Mouse (Mus musculus): ENCODE data around the gene Prss43. TPM values are rescaled to one million over a fixed set of nuclear protein-coding genes. Genes with fewer than 3 reads are reported as not detected.

Gene Prss43
- total and polyA plus RNA-seq, 3 experiments: not detected

- TF ChIP-seq MAFK (IDR thresholded peaks at IDR 0.05; ENCODE audit: borderline replicate concordance, low read depth, low read length): no peak
- TF ChIP-seq MAX (IDR thresholded peaks at IDR 0.05; ENCODE audit: low read length): no peak
- TF ChIP-seq USF1 (IDR thresholded peaks at IDR 0.05; ENCODE audit: low read depth, low read length): no peak
- TF ChIP-seq KAT2A (conservative IDR thresholded peaks at IDR 0.05; ENCODE audit: low read depth, low read length): no peak
- TF ChIP-seq RCOR1 (IDR thresholded peaks at IDR 0.05; ENCODE audit: low read depth, low read length): no peak
These were observed 42.9 kb upstream of the Prss43 start for GRCm38 (mm10) chr9:110783611-110784010.

GRCm38 (mm10) chr9:110788169-110788568, 38.3 kb upstream of the Prss43 start:
- DNase-seq (ENCODE audit: low read depth, low spot score): no peak
- TF ChIP-seq CTCF (IDR thresholded peaks at IDR 0.05 in 2 of 3, conservative IDR thresholded peaks at IDR 0.05 in 1 of 3; ENCODE audit: control insufficient read depth in 1 of 3, insufficient read depth in 1 of 3, low read depth in 2 of 3, low read length in 3 of 3, poor library complexity in 1 of 3, severe bottlenecking in 1 of 3) (peak; percentile 13 to 24 (median 15); a peak in 3 of 6 replicates), MYC (IDR thresholded peaks at IDR 0.05; ENCODE audit: low read depth, low read length) (no peak)
- no peaks in the 10 kb centered on the region for H3K9me3 ChIP-seq (replicated peaks; ENCODE audit: insufficient read depth, low read length)
- H3K79me2 ChIP-seq (ENCODE audit: control insufficient read depth, insufficient read depth, low read length, poor library complexity): no peaks in the 10 kb centered on the region
- H3K27ac ChIP-seq (ENCODE audit: control insufficient read depth, low read depth, low read length): no peak overlapping the region
- no peaks in the 10 kb centered on the region for H3K36me3 ChIP-seq (ENCODE audit: control insufficient read depth in 1 of 2, insufficient read depth in 2 of 2, low read length in 2 of 2)
- no peak overlapping the region for H3K4me3 ChIP-seq (ENCODE audit: control insufficient read depth in 1 of 2, insufficient read depth in 1 of 2, low read depth in 2 of 2, low read length in 2 of 2)
- no peak overlapping the region for H3K9ac ChIP-seq (ENCODE audit: control insufficient read depth, low read depth, low read length, poor library complexity, severe bottlenecking)
- H3K4me1 ChIP-seq (ENCODE audit: control insufficient read depth in 1 of 2, insufficient read depth in 2 of 2, low read length in 2 of 2): no peaks in the 10 kb centered on the region
- H3K27me3 ChIP-seq (ENCODE audit: control insufficient read depth in 1 of 2, insufficient read depth in 2 of 2, low read length in 2 of 2): no peaks in the 10 kb centered on the region; a peak in 1 of 4 replicates

More at GRCm38 (mm10) chr9:110783611-110784010, 42.9 kb upstream of the Prss43 start:
- Histone ChIP-seq H3K27me3 (ENCODE audit: control insufficient read depth in 1 of 2, insufficient read depth in 2 of 2, low read length in 2 of 2) (no peaks in the 10 kb centered on the region), H3K79me2 (ENCODE audit: control insufficient read depth, insufficient read depth, low read length, poor library complexity) (no peaks in the 10 kb centered on the region), H3K36me3 (ENCODE audit: control insufficient read depth in 1 of 2, insufficient read depth in 2 of 2, low read length in 2 of 2) (no peaks in the 10 kb centered on the region), H3K27ac (ENCODE audit: control insufficient read depth, low read depth, low read length) (no peak overlapping the region), H3K9ac (ENCODE audit: control insufficient read depth, low read depth, low read length, poor library complexity, severe bottlenecking) (no peak overlapping the region), H3K4me1 (ENCODE audit: control insufficient read depth in 1 of 2, insufficient read depth in 2 of 2, low read length in 2 of 2) (peaks cover 0 to 5% of the 10 kb centered on the region in 2 experiments; a peak in 1 of 4 replicates), H3K4me3 (ENCODE audit: control insufficient read depth in 1 of 2, insufficient read depth in 1 of 2, low read depth in 2 of 2, low read length in 2 of 2) (no peak overlapping the region), H3K9me3 (replicated peaks; ENCODE audit: insufficient read depth, low read length) (no peaks in the 10 kb centered on the region)
- no peak for DNase-seq (ENCODE audit: low read depth, low spot score)

GRCm38 (mm10) chr9:110790462-110790861, 36.0 kb upstream of the Prss43 start:
- DNase-seq (ENCODE audit: low read depth, low spot score): no peak
- Histone ChIP-seq H3K27ac (ENCODE audit: control insufficient read depth, low read depth, low read length) (no peak overlapping the region), H3K4me3 (ENCODE audit: control insufficient read depth in 1 of 2, insufficient read depth in 1 of 2, low read depth in 2 of 2, low read length in 2 of 2) (no peak overlapping the region), H3K27me3 (ENCODE audit: control insufficient read depth in 1 of 2, insufficient read depth in 2 of 2, low read length in 2 of 2) (no peaks in the 10 kb centered on the region; a peak in 1 of 4 replicates), H3K4me1 (ENCODE audit: control insufficient read depth in 1 of 2, insufficient read depth in 2 of 2, low read length in 2 of 2) (no peaks in the 10 kb centered on the region), H3K9ac (ENCODE audit: control insufficient read depth, low read depth, low read length, poor library complexity, severe bottlenecking) (no peak overlapping the region), H3K79me2 (ENCODE audit: control insufficient read depth, insufficient read depth, low read length, poor library complexity) (no peaks in the 10 kb centered on the region), H3K9me3 (replicated peaks; ENCODE audit: insufficient read depth, low read length) (no peaks in the 10 kb centered on the region), H3K36me3 (ENCODE audit: control insufficient read depth in 1 of 2, insufficient read depth in 2 of 2, low read length in 2 of 2) (no peaks in the 10 kb centered on the region)
- TF ChIP-seq JUND (IDR thresholded peaks at IDR 0.05; ENCODE audit: low read depth, low read length) (no peak), NELFE (IDR thresholded peaks at IDR 0.05; ENCODE audit: low read depth, low read length) (no peak), HCFC1 (IDR thresholded peaks at IDR 0.05; ENCODE audit: low read depth, low read length) (no peak), TCF12 (IDR thresholded peaks at IDR 0.05; ENCODE audit: low read depth, low read length) (no peak), GABPA (IDR thresholded peaks at IDR 0.05; ENCODE audit: low read depth, low read length) (no peak), MAFK (IDR thresholded peaks at IDR 0.05; ENCODE audit: borderline replicate concordance, low read depth, low read length) (no peak), POLR2A (IDR thresholded peaks at IDR 0.05; ENCODE audit: control insufficient read depth in 1 of 2, insufficient read depth in 1 of 2, low read depth in 1 of 2, low read length in 2 of 2, poor library complexity in 1 of 2) (no peak), POLR2AphosphoS2 (IDR thresholded peaks at IDR 0.05; ENCODE audit: low read length) (no peak), ETS1 (IDR thresholded peaks at IDR 0.05; ENCODE audit: low read depth, low read length) (no peak), E2F4 (IDR thresholded peaks at IDR 0.05; ENCODE audit: borderline replicate concordance, low read depth, low read length) (no peak), UBTF (IDR thresholded peaks at IDR 0.05; ENCODE audit: borderline replicate concordance, insufficient read depth, low read depth, low read length) (no peak), CHD1 (IDR thresholded peaks at IDR 0.05; ENCODE audit: low read depth, low read length) (no peak), NRF1 (IDR thresholded peaks at IDR 0.05; ENCODE audit: insufficient read depth, low read depth, low read length, poor library complexity, severe bottlenecking) (no peak), MYC (IDR thresholded peaks at IDR 0.05; ENCODE audit: low read depth, low read length) (no peak), USF1 (IDR thresholded peaks at IDR 0.05; ENCODE audit: low read depth, low read length) (no peak), RCOR1 (IDR thresholded peaks at IDR 0.05; ENCODE audit: low read depth, low read length) (no peak)
